Mouse (Mus musculus) c-Kit-positive CD71-positive TER-119-negative erythroid progenitor cells, embryonic 14.5 days (primary cell): ENCODE data around the gene Glrx5.
A peak's percentile ranks its signal among the peaks of the same experiment; 100 is the strongest.

ENCODE experiments used
- DNase-seq: peaks from one replicate; pipeline ENCODE4 v3.0.0-alpha.2; 2013; ENCODE audit warnings: low read depth

The Glrx5 gene

GRCm38 (mm10) chr12:105032147-105032831, at the start of gene Glrx5:
Gene Glrx5, plus strand, starts transcription at chr12:105032688.
- DNase-seq: peak; percentile 99

GRCm38 (mm10) chr12:104983476-104983875, 49.0 kb upstream of the Glrx5 start:
- DNase-seq: no peak

GRCm38 (mm10) chr12:104985088-104985487, 47.4 kb upstream of the Glrx5 start:
- no peak for DNase-seq

- DNase-seq: no peak
These were observed 46.5 kb upstream of the Glrx5 start for GRCm38 (mm10) chr12:104986001-104986400.

GRCm38 (mm10) chr12:104986781-104987180, 45.7 kb upstream of the Glrx5 start:
- no peak for DNase-seq

- no peak for DNase-seq
These were observed 44.6 kb upstream of the Glrx5 start for GRCm38 (mm10) chr12:104987936-104988335.

- no peak for DNase-seq
These were observed 41.6 kb upstream of the Glrx5 start for GRCm38 (mm10) chr12:104990741-104991454.

GRCm38 (mm10) chr12:104992123-104992741, 40.3 kb upstream of the Glrx5 start:
- DNase-seq: no peak

GRCm38 (mm10) chr12:104992838-104993237, 39.6 kb upstream of the Glrx5 start:
- DNase-seq: no peak

- no peak for DNase-seq
These were observed 37.1 kb upstream of the Glrx5 start for GRCm38 (mm10) chr12:104995259-104995876.

- DNase-seq: peak; percentile 42
These were observed 36.3 kb upstream of the Glrx5 start for GRCm38 (mm10) chr12:104996012-104996728.

GRCm38 (mm10) chr12:104997159-104997558, 35.3 kb upstream of the Glrx5 start:
- no peak for DNase-seq

- DNase-seq: peak; percentile 48
These were observed 34.7 kb upstream of the Glrx5 start for GRCm38 (mm10) chr12:104997641-104998293.

GRCm38 (mm10) chr12:104998541-104998940, 33.9 kb upstream of the Glrx5 start:
- no peak for DNase-seq

GRCm38 (mm10) chr12:104999171-104999570, 33.3 kb upstream of the Glrx5 start:
- no peak for DNase-seq

GRCm38 (mm10) chr12:105000487-105001283, 31.8 kb upstream of the Glrx5 start:
- no peak for DNase-seq

GRCm38 (mm10) chr12:105001317-105001716, 31.2 kb upstream of the Glrx5 start:
- no peak for DNase-seq

GRCm38 (mm10) chr12:105002340-105003132, 30.0 kb upstream of the Glrx5 start:
- peak; percentile 31 for DNase-seq

GRCm38 (mm10) chr12:105003158-105003557, 29.3 kb upstream of the Glrx5 start:
- DNase-seq: no peak

GRCm38 (mm10) chr12:105003715-105004114, 28.8 kb upstream of the Glrx5 start:
- no peak for DNase-seq
